Mouse (Mus musculus) cortical plate, adult 2 months (tissue): ENCODE data around the gene Ints6l. TPM values are rescaled to one million over a fixed set of nuclear protein-coding genes. Genes with fewer than 3 reads are reported as not detected.

Experiments used
- H3K27ac ChIP-seq: fragments of 200-500 bp; 2 replicates; pipeline ENCODE4 v1.5.1; 2012; ENCODE audit warnings: low read length, control low read depth, inconsistent platforms; ENCODE audit not compliant: insufficient read depth
- H3K4me1 ChIP-seq: fragments of 200-500 bp; 2 replicates; pipeline ENCODE4 v1.6.1; 2011; ENCODE audit warnings: low read length; ENCODE audit not compliant: control insufficient read depth, insufficient read depth
- H3K4me3 ChIP-seq: fragments of 200-500 bp; 2 replicates; pipeline ENCODE4 v1.5.1; 2011; ENCODE audit warnings: mild to moderate bottlenecking, low read length, control low read depth; ENCODE audit not compliant: insufficient read depth
- CTCF ChIP-seq: fragments of 200-500 bp; IDR thresholded peaks from 2 replicates; pipeline ENCODE4 v1.5.1; 2011; ENCODE audit warnings: mild to moderate bottlenecking, control low read depth, low read length; ENCODE audit not compliant: insufficient read depth; ENCODE audit errors: extremely low read depth
- POLR2A ChIP-seq: fragments of 200-500 bp; IDR thresholded peaks from 2 replicates; pipeline ENCODE4 v1.6.1; 2011; ENCODE audit warnings: mild to moderate bottlenecking, low read length, control low read depth; ENCODE audit not compliant: insufficient read depth; ENCODE audit errors: extremely low read depth
- polyA plus RNA-seq: library from polyadenylated mRNA; depleted of rRNA; stranded (reverse); fragments of >200 nt; gene quantifications from 2 replicates; pipeline ENCODE4 v1.2.3, GENCODE M21; 2012; rRNA removed

The Ints6l gene
- polyA plus RNA-seq: 74.5 and 82.6 TPM in 2 replicates

GRCm38 (mm10) chrX:56454671-56455371, at the start of gene Ints6l:
TSS of gene Ints6l (plus strand) at chrX:56454857.
- no peaks in the 10 kb centered on the region for H3K4me1 ChIP-seq
- H3K4me3 ChIP-seq: peak within 1 kb of the TSS; percentile 93
- peak within 1 kb of the TSS; percentile 95 for H3K27ac ChIP-seq
- TF ChIP-seq CTCF: no peak
- peak; percentile 99 for TF ChIP-seq POLR2A

- TF ChIP-seq POLR2A: no peak
- TF ChIP-seq CTCF: no peak
- no peaks in the 10 kb centered on the region for H3K4me1 ChIP-seq
These were observed 49.2 kb upstream of the Ints6l start for GRCm38 (mm10) chrX:56405482-56405881.

GRCm38 (mm10) chrX:56406128-56406527, 48.5 kb upstream of the Ints6l start:
- no peak for TF ChIP-seq POLR2A
- no peak for TF ChIP-seq CTCF
- no peaks in the 10 kb centered on the region for H3K4me1 ChIP-seq
- no peak overlapping the region for H3K4me3 ChIP-seq
- H3K27ac ChIP-seq: no peak overlapping the region

More at GRCm38 (mm10) chrX:56405482-56405881, 49.2 kb upstream of the Ints6l start:
- no peak overlapping the region for H3K27ac ChIP-seq
- no peak overlapping the region for H3K4me3 ChIP-seq

GRCm38 (mm10) chrX:56416277-56416676, 38.4 kb upstream of the Ints6l start:
- no peak overlapping the region for H3K27ac ChIP-seq
- no peaks in the 10 kb centered on the region for H3K4me1 ChIP-seq
- TF ChIP-seq CTCF: no peak
- TF ChIP-seq POLR2A: no peak
- no peak overlapping the region for H3K4me3 ChIP-seq

GRCm38 (mm10) chrX:56417541-56417940, 37.1 kb upstream of the Ints6l start:
- Histone ChIP-seq H3K27ac (no peak overlapping the region), H3K4me1 (no peaks in the 10 kb centered on the region), H3K4me3 (no peak overlapping the region)
- TF ChIP-seq CTCF (no peak), POLR2A (no peak)

- no peak for TF ChIP-seq POLR2A
- no peak for TF ChIP-seq CTCF
- Histone ChIP-seq H3K27ac (no peak overlapping the region), H3K4me1 (no peaks in the 10 kb centered on the region), H3K4me3 (no peak overlapping the region)
These were observed 24.1 kb upstream of the Ints6l start for GRCm38 (mm10) chrX:56430601-56431000.

- TF ChIP-seq POLR2A: no peak
- no peaks in the 10 kb centered on the region for H3K4me1 ChIP-seq
- no peak overlapping the region for H3K4me3 ChIP-seq
- no peak overlapping the region for H3K27ac ChIP-seq
These were observed 18.8 kb upstream of the Ints6l start for GRCm38 (mm10) chrX:56435758-56436283.

- TF ChIP-seq CTCF (no peak), POLR2A (no peak)
- Histone ChIP-seq H3K27ac (no peak overlapping the region), H3K4me3 (no peak overlapping the region), H3K4me1 (no peaks in the 10 kb centered on the region)
These were observed 7.9 kb upstream of the Ints6l start for GRCm38 (mm10) chrX:56446487-56447428.

GRCm38 (mm10) chrX:56447524-56448015, 7.1 kb upstream of the Ints6l start, which contains the start of gene Gm2174:
TSS of gene Gm2174 (plus strand) at chrX:56447965.
- H3K4me3 ChIP-seq: no peak within 1 kb of the TSS
- no peak for TF ChIP-seq POLR2A
- TF ChIP-seq CTCF: no peak
- no peak within 1 kb of the TSS for H3K27ac ChIP-seq
- H3K4me1 ChIP-seq: no peaks in the 10 kb centered on the region
